Mouse (Mus musculus) limb, embryonic 13.5 days (tissue): ENCODE data around the gene Taar4. TPM values are rescaled to one million over a fixed set of nuclear protein-coding genes. Genes with fewer than 3 reads are reported as not detected.

ENCODE experiments used
- ATAC-seq: fragments of 200-750 bp; cut with Nextera tagmentation; 2 replicates; pipeline ENCODE4 v1.8.0; 2017; ENCODE audit warnings: low read depth, moderate number of reproducible peaks, moderate TSS enrichment; ENCODE audit not compliant: low FRiP score
- H3K27ac ChIP-seq: fragments of 300-500 bp; sonication (generic); 2 replicates; pipeline ENCODE4 v1.5.1; 2015; ENCODE audit warnings: inconsistent platforms, mild to moderate bottlenecking, moderate library complexity
- H3K27me3 ChIP-seq: fragments of 300-500 bp; sonication (generic); 2 replicates; pipeline ENCODE4 v1.6.1; 2015; ENCODE audit warnings: mild to moderate bottlenecking, inconsistent platforms
- H3K36me3 ChIP-seq: fragments of 300-500 bp; sonication (generic); 2 replicates; pipeline ENCODE4 v1.6.1; 2015; ENCODE audit warnings: inconsistent platforms, mild to moderate bottlenecking, moderate library complexity
- H3K4me1 ChIP-seq: fragments of 300-500 bp; sonication (generic); 2 replicates; pipeline ENCODE4 v1.6.1; 2015; ENCODE audit warnings: inconsistent platforms
- H3K4me2 ChIP-seq: fragments of 300-500 bp; sonication (generic); replicated peaks from 2 replicates; pipeline ENCODE4 v1.6.1; 2015; ENCODE audit warnings: inconsistent platforms, mild to moderate bottlenecking, moderate library complexity
- H3K4me3 ChIP-seq: fragments of 300-500 bp; sonication (generic); 2 replicates; pipeline ENCODE4 v1.5.1; 2015; ENCODE audit warnings: moderate library complexity, mild to moderate bottlenecking, inconsistent platforms
- H3K9ac ChIP-seq: fragments of 300-500 bp; sonication (generic); 2 replicates; pipeline ENCODE4 v1.6.1; 2015; ENCODE audit warnings: mild to moderate bottlenecking, inconsistent platforms
- H3K9me3 ChIP-seq: fragments of 300-500 bp; sonication (generic); 2 replicates; pipeline ENCODE4 v1.6.1; 2016; ENCODE audit warnings: inconsistent platforms
- WGBS: fragments of 180-500 bp; shearing (Covaris S2); methylation state at CpG from one replicate; pipeline ENCODE4 v1.1.7; 2015; 5-methylcytosine and 5-hydroxymethylcytosine counted together
- polyA plus RNA-seq: library from polyadenylated mRNA; unstranded; fragments of >200 nt; fragmentation: Nextera tagmentation; extraction: Ambion mirVana; gene quantifications from 2 replicates; pipeline ENCODE4 v1.2.1, GENCODE M21; 2015

Taar4 gene
- not detected in 2 replicates for polyA plus RNA-seq

GRCm38 (mm10) chr10:23960444-23960915 is at the start of gene Taar4:
Gene Taar4 (plus strand): TSS chr10:23960494.
- Histone ChIP-seq H3K27ac (no peak within 1 kb of the TSS), H3K4me3 (no peak within 1 kb of the TSS), H3K4me1 (peaks cover 6% of the 10 kb centered on the region; the same call in 1 of the 2 replicates), H3K9ac (no peak within 1 kb of the TSS), H3K36me3 (no peaks in the 10 kb centered on the region), H3K9me3 (no peaks in the 10 kb centered on the region), H3K27me3 (no peaks in the 10 kb centered on the region), H3K4me2 (no peak within 1 kb of the TSS)
- WGBS: 96% methylated on average over 13 of the region's 13 CpGs
- no peak for ATAC-seq

- Histone ChIP-seq H3K9me3 (no peaks in the 10 kb centered on the region), H3K4me3 (no peak within 1 kb of the TSS), H3K4me2 (no peak within 1 kb of the TSS), H3K27me3 (no peaks in the 10 kb centered on the region), H3K9ac (no peak within 1 kb of the TSS), H3K4me1 (no peaks in the 10 kb centered on the region), H3K36me3 (no peaks in the 10 kb centered on the region), H3K27ac (no peak within 1 kb of the TSS)
- WGBS: 84% methylated on average over 4 of the region's 4 CpGs
- ATAC-seq: no peak
These were observed 40.2 kb upstream of the Taar4 start, which contains the start of gene Taar1 for GRCm38 (mm10) chr10:23920056-23920455. Gene Taar1 (plus strand): TSS chr10:23920356.

- H3K4me2 ChIP-seq: no peak overlapping the region
These were observed 37.8 kb upstream of the Taar4 start for GRCm38 (mm10) chr10:23922468-23922867.

GRCm38 (mm10) chr10:23923941-23924340 is 36.4 kb upstream of the Taar4 start:
- Histone ChIP-seq H3K27me3 (no peaks in the 10 kb centered on the region), H3K4me1 (no peaks in the 10 kb centered on the region), H3K4me2 (no peak overlapping the region), H3K9me3 (no peaks in the 10 kb centered on the region), H3K9ac (no peak overlapping the region), H3K27ac (no peak overlapping the region), H3K4me3 (no peak overlapping the region), H3K36me3 (no peaks in the 10 kb centered on the region)
- no peak for ATAC-seq
- WGBS: 81% methylated on average over 2 of the region's 2 CpGs

More at GRCm38 (mm10) chr10:23922468-23922867, 37.8 kb upstream of the Taar4 start:
- Histone ChIP-seq H3K4me3 (no peak overlapping the region), H3K27ac (no peak overlapping the region), H3K36me3 (no peaks in the 10 kb centered on the region), H3K4me1 (no peaks in the 10 kb centered on the region), H3K27me3 (no peaks in the 10 kb centered on the region), H3K9ac (no peak overlapping the region), H3K9me3 (no peaks in the 10 kb centered on the region)
- 58% methylated on average over 3 of the region's 3 CpGs for WGBS
- no peak for ATAC-seq

GRCm38 (mm10) chr10:23937613-23938012 is 22.7 kb upstream of the Taar4 start:
- Histone ChIP-seq H3K27me3 (no peaks in the 10 kb centered on the region), H3K36me3 (no peaks in the 10 kb centered on the region), H3K4me3 (no peak overlapping the region), H3K4me1 (no peaks in the 10 kb centered on the region), H3K27ac (no peak overlapping the region), H3K9me3 (no peaks in the 10 kb centered on the region), H3K4me2 (no peak overlapping the region), H3K9ac (no peak overlapping the region)
- no peak for ATAC-seq
- 24% methylated on average over 4 of the region's 4 CpGs for WGBS

GRCm38 (mm10) chr10:23938312-23938711 is 22.0 kb upstream of the Taar4 start, which contains the start of gene Taar2:
Gene Taar2 (plus strand): TSS chr10:23938572.
- Histone ChIP-seq H3K36me3 (no peaks in the 10 kb centered on the region), H3K27ac (no peak within 1 kb of the TSS), H3K9me3 (no peaks in the 10 kb centered on the region), H3K4me1 (no peaks in the 10 kb centered on the region), H3K9ac (no peak within 1 kb of the TSS), H3K27me3 (no peaks in the 10 kb centered on the region), H3K4me3 (no peak within 1 kb of the TSS), H3K4me2 (no peak within 1 kb of the TSS)
- ATAC-seq: no peak
- WGBS: 54% methylated on average over 6 of the region's 6 CpGs

- no peak overlapping the region for H3K4me2 ChIP-seq
- ATAC-seq: no peak
- H3K36me3 ChIP-seq: no peaks in the 10 kb centered on the region
- 75% methylated on average over 5 of the region's 5 CpGs for WGBS
- no peak overlapping the region for H3K27ac ChIP-seq
- H3K9me3 ChIP-seq: no peaks in the 10 kb centered on the region
- H3K4me1 ChIP-seq: 0 out of 2 replicates have a peak, but pooled peaks cover 5% of the 10 kb centered on the region
- no peak overlapping the region for H3K4me3 ChIP-seq
- H3K27me3 ChIP-seq: no peaks in the 10 kb centered on the region
- H3K9ac ChIP-seq: no peak overlapping the region
These were observed 17.8 kb upstream of the Taar4 start for GRCm38 (mm10) chr10:23942465-23942864.

- no peak overlapping the region for H3K9ac ChIP-seq
- H3K36me3 ChIP-seq: no peaks in the 10 kb centered on the region
- WGBS: 55% methylated on average over 7 of the region's 7 CpGs
- H3K4me2 ChIP-seq: no peak overlapping the region
- no peaks in the 10 kb centered on the region for H3K27me3 ChIP-seq
- H3K4me3 ChIP-seq: no peak overlapping the region
- no peak for ATAC-seq
- H3K9me3 ChIP-seq: no peaks in the 10 kb centered on the region
- H3K4me1 ChIP-seq: peaks cover 10% of the 10 kb centered on the region; the same call in 1 of the 2 replicates
- no peak overlapping the region for H3K27ac ChIP-seq
These were observed 12.3 kb upstream of the Taar4 start for GRCm38 (mm10) chr10:23948026-23948425.

- 86% methylated on average over 16 of the region's 16 CpGs for WGBS
These were observed 10.7 kb upstream of the Taar4 start, which contains the start of gene Taar3 for GRCm38 (mm10) chr10:23949508-23950005. Gene Taar3 (plus strand): TSS chr10:23949558.

GRCm38 (mm10) chr10:23951714-23952113 is 8.6 kb upstream of the Taar4 start:
- no peak for ATAC-seq
- Histone ChIP-seq H3K36me3 (no peaks in the 10 kb centered on the region), H3K4me3 (no peak overlapping the region), H3K27me3 (no peaks in the 10 kb centered on the region), H3K9ac (no peak overlapping the region), H3K4me1 (peaks cover 5% of the 10 kb centered on the region; the same call in 1 of the 2 replicates), H3K4me2 (no peak overlapping the region), H3K9me3 (no peaks in the 10 kb centered on the region), H3K27ac (no peak overlapping the region)
- 81% methylated on average over 6 of the region's 6 CpGs for WGBS

More at GRCm38 (mm10) chr10:23949508-23950005, 10.7 kb upstream of the Taar4 start, which contains the start of gene Taar3:
- Histone ChIP-seq H3K4me1 (peaks cover 10% of the 10 kb centered on the region; the same call in 1 of the 2 replicates), H3K4me3 (no peak within 1 kb of the TSS), H3K4me2 (no peak within 1 kb of the TSS), H3K27me3 (no peaks in the 10 kb centered on the region), H3K9ac (no peak within 1 kb of the TSS), H3K27ac (no peak within 1 kb of the TSS), H3K9me3 (no peaks in the 10 kb centered on the region), H3K36me3 (no peaks in the 10 kb centered on the region)
- ATAC-seq: no peak

- H3K9ac ChIP-seq: no peak overlapping the region
- H3K36me3 ChIP-seq: no peaks in the 10 kb centered on the region
- 53% methylated on average over 3 of the region's 3 CpGs for WGBS
- no peak overlapping the region for H3K4me2 ChIP-seq
- ATAC-seq: no peak
- no peaks in the 10 kb centered on the region for H3K9me3 ChIP-seq
- H3K27me3 ChIP-seq: no peaks in the 10 kb centered on the region
- peaks cover 6% of the 10 kb centered on the region; the same call in 1 of the 2 replicates for H3K4me1 ChIP-seq
- H3K27ac ChIP-seq: no peak overlapping the region
- no peak overlapping the region for H3K4me3 ChIP-seq
These were observed 1.2 kb upstream of the Taar4 start for GRCm38 (mm10) chr10:23959071-23959470.

- WGBS: 42% methylated on average over 3 of the region's 3 CpGs
- no peak overlapping the region for H3K27ac ChIP-seq
These were observed 3.1 kb downstream of the Taar4 start for GRCm38 (mm10) chr10:23963444-23963843.

More at GRCm38 (mm10) chr10:23963444-23963843, 3.1 kb downstream of the Taar4 start:
- ATAC-seq: no peak
- Histone ChIP-seq H3K4me1 (peaks cover 6% of the 10 kb centered on the region; the same call in 1 of the 2 replicates), H3K36me3 (no peaks in the 10 kb centered on the region), H3K9me3 (no peaks in the 10 kb centered on the region), H3K4me3 (no peak overlapping the region), H3K4me2 (no peak overlapping the region), H3K9ac (no peak overlapping the region), H3K27me3 (no peaks in the 10 kb centered on the region)
